Mouse (Mus musculus) olfactory bulb, adult 2 months (tissue): ENCODE data around the gene Rreb1.

ENCODE experiments used
- CTCF ChIP-seq: fragments of 200-500 bp; IDR thresholded peaks from 2 replicates; pipeline ENCODE4 v1.5.1; 2012; ENCODE audit warnings: low read depth, mild to moderate bottlenecking, low read length, moderate library complexity; ENCODE audit not compliant: insufficient read depth
- POLR2A ChIP-seq: fragments of 200-500 bp; IDR thresholded peaks from 2 replicates; pipeline ENCODE4 v1.6.1; 2012; ENCODE audit warnings: mild to moderate bottlenecking, low read depth, low read length, moderate library complexity; ENCODE audit not compliant: insufficient read depth

DNA sequence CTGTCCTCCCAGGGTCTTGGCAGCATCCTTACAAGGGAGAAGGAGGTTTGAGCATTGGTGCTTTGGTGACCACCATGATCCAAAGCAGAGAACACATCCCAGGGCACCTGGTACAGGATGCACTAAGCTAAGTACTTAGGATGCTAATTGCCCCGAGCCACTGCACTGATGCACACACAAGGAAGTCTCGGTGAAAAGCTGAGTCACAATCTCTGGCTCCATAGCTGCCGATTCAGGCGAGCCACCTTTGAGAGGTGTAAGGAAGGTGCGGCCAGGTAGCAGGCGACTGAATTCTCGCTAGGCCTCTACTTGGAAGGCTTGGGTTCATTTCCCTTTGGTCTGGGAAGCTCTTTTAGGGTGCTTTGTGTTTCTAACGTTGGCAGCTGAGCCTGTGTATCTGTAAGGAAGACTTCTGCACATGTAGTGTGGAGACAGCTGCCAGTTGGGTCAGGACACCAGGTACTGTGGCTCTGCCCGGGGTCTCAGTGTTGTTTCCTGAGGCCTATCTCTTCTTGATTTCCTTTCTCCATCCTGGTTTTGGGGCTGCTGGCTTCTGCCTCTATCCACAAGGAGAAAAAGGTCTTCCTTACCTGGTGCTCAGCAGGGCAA, 68.9 kb downstream of the Rreb1 start:
- no peak for TF ChIP-seq POLR2A
- TF ChIP-seq CTCF: no peak
